28 mouse cellular contexts compared by ENCODE assay signal in the genomic region with DNA sequence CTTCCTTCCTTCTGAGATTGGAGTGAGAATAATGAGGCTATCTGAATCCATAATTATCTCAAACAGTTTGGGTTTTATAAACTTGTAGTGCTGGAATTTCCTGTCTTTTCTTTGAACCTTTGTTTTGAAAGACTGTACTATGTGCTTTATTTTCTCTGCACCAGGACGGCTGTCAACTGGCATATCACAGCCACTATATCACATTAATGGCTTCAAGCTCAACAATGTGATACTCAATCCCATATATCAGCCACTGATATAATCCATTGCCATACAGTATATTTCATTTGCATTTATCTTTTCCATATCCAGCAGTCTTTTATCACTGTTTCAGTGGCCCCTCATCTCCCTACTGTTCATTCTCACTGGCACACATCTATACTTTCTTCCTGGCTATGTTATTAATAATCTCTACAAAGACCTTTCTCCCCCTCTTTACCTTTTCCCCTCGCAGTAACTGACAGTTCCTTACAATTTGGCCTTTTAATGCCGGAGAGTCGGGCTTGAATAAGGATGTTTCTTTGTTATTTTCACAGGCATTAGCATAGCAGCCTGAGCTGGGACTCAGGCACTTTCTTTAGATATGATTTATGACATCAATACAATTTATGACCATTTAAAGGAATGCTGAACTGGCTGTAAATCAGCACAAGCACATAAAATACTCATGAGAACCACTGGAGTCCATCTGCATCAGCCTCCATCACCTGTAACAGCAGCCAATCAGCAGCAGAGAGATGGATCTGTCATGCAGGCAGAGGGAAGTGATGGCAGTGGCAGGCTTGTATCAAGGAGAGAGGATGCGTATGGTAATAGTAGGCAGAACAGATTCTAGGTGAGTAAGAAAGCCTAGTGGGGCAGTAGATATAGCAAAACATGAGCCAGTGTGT.
DNase-seq lines count a peak whose midpoint lies in the region; ATAC-seq and TF ChIP-seq lines count a peak whose summit lies in the region.
"Had no signal": no experiment of that assay in that cellular context is flagged by ENCODE, and none has a peak within 500 bp of the region (broad histone marks: within the 10 kb centered on the region; RNA-seq: fewer than 3 reads in every experiment).

No protein-coding gene starts in this region.

- no peak overlapping the region for H3K4me3 ChIP-seq in kidney, embryonic 14.5 days (ENCODE audit: low read length)
- no peak overlapping the region for H3K4me3 ChIP-seq in lung, embryonic 14.5 days (ENCODE audit: low read depth, low read length)
- H3K4me3 ChIP-seq: forebrain, embryonic 13.5 days; heart, adult 2 months; heart, embryonic 12.5 days; layer of hippocampus, adult 2 months; left cerebral cortex, adult 2 months; liver, embryonic 12.5 days had no signal

- TF ChIP-seq POLR2A in brain, embryonic 14.5 days (IDR thresholded peaks at IDR 0.05; ENCODE audit: borderline replicate concordance, extremely low read depth, insufficient read depth, insufficient read length, poor library complexity, severe bottlenecking) = no peak

- no peaks in the 10 kb centered on the region for H3K36me3 ChIP-seq in kidney, embryonic 14.5 days (ENCODE audit: control insufficient read depth, insufficient read depth, low read length)
- no peaks in the 10 kb centered on the region for H3K36me3 ChIP-seq in lung, embryonic 14.5 days (ENCODE audit: insufficient read depth)
- H3K36me3 ChIP-seq: heart, embryonic 12.5 days; liver, embryonic 12.5 days had no signal

- H3K4me1 ChIP-seq in kidney, embryonic 14.5 days (ENCODE audit: control insufficient read depth, insufficient read depth, low read length) = no peaks in the 10 kb centered on the region
- no peaks in the 10 kb centered on the region for H3K4me1 ChIP-seq in lung, embryonic 14.5 days (ENCODE audit: insufficient read depth)
- H3K4me1 ChIP-seq: forebrain, embryonic 13.5 days; heart, embryonic 12.5 days; liver, embryonic 12.5 days had no signal

- 43% methylated on average over 5 of the region's 5 CpGs for WGBS in kidney, embryonic 14.5 days
- WGBS in lung, embryonic 14.5 days = 41% methylated on average over 5 of the region's 5 CpGs

- ATAC-seq in kidney, embryonic 14.5 days (ENCODE audit: low FRiP score, low TSS enrichment) = peak; percentile 49; the same call in 1 of the 2 replicates
- ATAC-seq in lung, embryonic 14.5 days (ENCODE audit: insufficient read depth) = no peak
- ATAC-seq: forebrain, embryonic 13.5 days; hindbrain, embryonic 16.5 days; liver, embryonic 12.5 days; liver, postnatal 0 days; Patski had no signal

- no peaks in the 10 kb centered on the region for H3K27me3 ChIP-seq in kidney, embryonic 14.5 days (ENCODE audit: control insufficient read depth, insufficient read depth, low read length)
- no peaks in the 10 kb centered on the region for H3K27me3 ChIP-seq in lung, embryonic 14.5 days (ENCODE audit: insufficient read depth, low read length)
- H3K27me3 ChIP-seq: forebrain, embryonic 13.5 days; heart, embryonic 12.5 days; liver, embryonic 12.5 days had no signal

- no peak overlapping the region for H3K4me2 ChIP-seq in kidney, embryonic 14.5 days (replicated peaks; ENCODE audit: low read depth, low read length)
- H3K4me2 ChIP-seq in lung, embryonic 14.5 days = no peak overlapping the region
- H3K4me2 ChIP-seq: forebrain, embryonic 13.5 days; heart, embryonic 12.5 days; liver, embryonic 12.5 days had no signal

- no peak for TF ChIP-seq CTCF in lung, embryonic 14.5 days (IDR thresholded peaks at IDR 0.05; ENCODE audit: low read depth)
- no peak for TF ChIP-seq CTCF in brain, embryonic 14.5 days (IDR thresholded peaks at IDR 0.05; ENCODE audit: borderline replicate concordance, extremely low read depth, insufficient read depth, insufficient read length)

- no peaks in the 10 kb centered on the region for H3K9me3 ChIP-seq in kidney, embryonic 14.5 days (ENCODE audit: control insufficient read depth, low read length)
- H3K9me3 ChIP-seq in lung, embryonic 14.5 days (ENCODE audit: low read depth, low read length) = no peaks in the 10 kb centered on the region
- H3K9me3 ChIP-seq: forebrain, embryonic 13.5 days; heart, embryonic 12.5 days; liver, embryonic 12.5 days had no signal

- no peak overlapping the region for H3K9ac ChIP-seq in kidney, embryonic 14.5 days (ENCODE audit: low read depth, low read length)
- H3K9ac ChIP-seq in lung, embryonic 14.5 days = no peak overlapping the region
- H3K9ac ChIP-seq: forebrain, embryonic 13.5 days; heart, embryonic 12.5 days; liver, embryonic 12.5 days; liver, postnatal 0 days had no signal

- no peak for DNase-seq in kidney, postnatal 4 days
- DNase-seq in lung, embryonic 14.5 days = peak; percentile 15
- DNase-seq in lung, adult 18-20 months = no peak
- peak; percentile 25 for DNase-seq in brain, embryonic 14.5 days (ENCODE audit: low read depth)
- peak; percentile 22 for DNase-seq in mesoderm, embryonic 11.5 days (ENCODE audit: low read depth, low spot score)
- DNase-seq in heart, adult 18-20 months = no peak
- DNase-seq: adrenal gland, postnatal 10 days; cerebellum, adult 11 months; cerebellum, adult 9-10 months; cerebellum, postnatal 36 days; gastrocnemius, postnatal 36 days; heart, adult 2 months; kidney, postnatal 25 days; liver, postnatal 0 days; lung, postnatal 10 days; right cerebral cortex, postnatal 4 days; thymus, adult 18-20 months; thymus, postnatal 25 days had no signal

- no peak overlapping the region for H3K27ac ChIP-seq in kidney, embryonic 14.5 days (ENCODE audit: low read depth, low read length)
- no peak overlapping the region for H3K27ac ChIP-seq in lung, embryonic 14.5 days (ENCODE audit: low read depth)
- H3K27ac ChIP-seq: forebrain, embryonic 13.5 days; heart, adult 2 months; layer of hippocampus, adult 2 months; left cerebral cortex, adult 2 months; liver, embryonic 12.5 days; macrophage; stomach, postnatal 0 days had no signal

Comparison
In these comparisons a context has a peak if more than half of its experiments do, and no peak if none do; other contexts are left out.
1. DNase-seq: peak in lung, embryonic 14.5 days (single experiment), brain, embryonic 14.5 days (single experiment) and mesoderm, embryonic 11.5 days (single experiment); none in kidney, postnatal 4 days (0 of 2), lung, adult 18-20 months (0 of 2) and heart, adult 18-20 months (0 of 2).